Mouse (Mus musculus) CH12.LX (cell line): ENCODE data around the gene Klhl3. TPM values are rescaled to one million over a fixed set of nuclear protein-coding genes. Genes with fewer than 3 reads are reported as not detected.

Experiments
- DNase-seq: peaks from one replicate; pipeline ENCODE4 v3.0.0-alpha.2; 2013; ENCODE audit errors: extremely low read depth
- H3K27ac ChIP-seq: 2 replicates; pipeline ENCODE4 v1.5.1; 2012; ENCODE audit warnings: low read depth, mild to moderate bottlenecking, control low read depth, moderate library complexity; ENCODE audit not compliant: insufficient read depth
- H3K27me3 ChIP-seq: replicated peaks from 2 replicates; pipeline ENCODE3; 2012; ENCODE audit warnings: inconsistent platforms
- H3K36me3 ChIP-seq, 2 experiments: replicated peaks in 1 of 2; 2 replicates each; pipeline versions ENCODE3 to v1.6.1; 2012; ENCODE audit warnings: inconsistent platforms in 1 of 2, low read length in 1 of 2, mild to moderate bottlenecking in 1 of 2, mixed read lengths in 1 of 2, moderate library complexity in 1 of 2; ENCODE audit not compliant: control insufficient read depth in 1 of 2, insufficient read depth in 1 of 2
- H3K4me1 ChIP-seq, 2 experiments: 2 replicates each; pipeline ENCODE4 v1.6.1; 2012; ENCODE audit warnings: inconsistent platforms in 1 of 2, moderate library complexity in 1 of 2; ENCODE audit not compliant: insufficient read depth in 2 of 2, control insufficient read depth in 1 of 2
- H3K4me2 ChIP-seq: 2 replicates; pipeline ENCODE4 v1.6.1; 2012; ENCODE audit warnings: low read depth, mild to moderate bottlenecking, control low read depth; ENCODE audit not compliant: poor library complexity, insufficient read depth, severe bottlenecking
- H3K4me3 ChIP-seq, 3 experiments: fragments of 150-350 bp in 1 of 3; sonication (generic) in 1 of 3; replicated peaks in 1 of 3; 2 replicates each; pipeline versions ENCODE3 to v1.5.1; 2011 to 2012; ENCODE audit warnings: low read depth in 2 of 3, low read length in 2 of 3, mild to moderate bottlenecking in 2 of 3, moderate library complexity in 2 of 3, control low read depth in 1 of 3, improper control_type of control experiment in 1 of 3, inconsistent platforms in 1 of 3, mixed read lengths in 1 of 3; ENCODE audit not compliant: poor library complexity in 1 of 3
- H3K79me2 ChIP-seq: replicated peaks from 2 replicates; pipeline ENCODE4 v1.6.1; 2012; ENCODE audit warnings: mild to moderate bottlenecking, moderate library complexity; ENCODE audit not compliant: control insufficient read depth, poor library complexity, insufficient read depth, severe bottlenecking; ENCODE audit errors: extremely low read depth
- H3K9ac ChIP-seq: 2 replicates; pipeline ENCODE4 v1.6.1; 2012; ENCODE audit warnings: low read depth, mild to moderate bottlenecking, control low read depth, moderate library complexity; ENCODE audit not compliant: insufficient read depth
- H3K9me3 ChIP-seq: replicated peaks from 2 replicates; pipeline ENCODE3; 2012; ENCODE audit warnings: low read length, inconsistent platforms, mixed read lengths
- BHLHE40 ChIP-seq: IDR thresholded peaks from 2 replicates; pipeline ENCODE4 v1.6.1; 2011; ENCODE audit warnings: mild to moderate bottlenecking, low read depth, low read length, improper control_type of control experiment
- CHD2 ChIP-seq: IDR thresholded peaks from 2 replicates; pipeline ENCODE4 v1.6.1; 2011; ENCODE audit warnings: low read length, improper control_type of control experiment
- CTCF ChIP-seq, 2 experiments: IDR thresholded peaks in 1 of 2; conservative IDR thresholded peaks in 1 of 2; 2 replicates each; pipeline ENCODE4 v1.5.1; 2011 to 2012; ENCODE audit warnings: low read depth in 2 of 2, low read length in 2 of 2, improper control_type of control experiment in 1 of 2, inconsistent platforms in 1 of 2, mild to moderate bottlenecking in 1 of 2, moderate library complexity in 1 of 2
- E2F4 ChIP-seq: IDR thresholded peaks from 2 replicates; pipeline ENCODE4 v1.6.1; 2011; ENCODE audit warnings: low read depth, low read length, improper control_type of control experiment; ENCODE audit not compliant: insufficient replicate concordance
- ELF1 ChIP-seq: IDR thresholded peaks from 2 replicates; pipeline ENCODE4 v1.6.1; 2014; ENCODE audit warnings: low read depth, mild to moderate bottlenecking, inconsistent platforms, low read length, improper control_type of control experiment
- EP300 ChIP-seq: IDR thresholded peaks from 2 replicates; pipeline ENCODE4 v1.6.1; 2011; ENCODE audit warnings: low read length, improper control_type of control experiment
- ETS1 ChIP-seq: conservative IDR thresholded peaks from 2 replicates; pipeline ENCODE4 v1.6.1; 2012; ENCODE audit warnings: low read depth, mild to moderate bottlenecking, inconsistent platforms, low read length, improper control_type of control experiment, moderate library complexity
- GABPA ChIP-seq: IDR thresholded peaks from 2 replicates; pipeline ENCODE4 v1.6.1; 2012; ENCODE audit warnings: low read depth, low read length, improper control_type of control experiment, inconsistent platforms; ENCODE audit not compliant: insufficient replicate concordance
- JUN ChIP-seq: IDR thresholded peaks from 2 replicates; pipeline ENCODE4 v1.6.1; 2011; ENCODE audit warnings: low read depth, mild to moderate bottlenecking, low read length, improper control_type of control experiment, moderate library complexity; ENCODE audit not compliant: insufficient read depth
- KAT2A ChIP-seq: IDR thresholded peaks from 2 replicates; pipeline ENCODE4 v1.6.1; 2012; ENCODE audit warnings: low read length, improper control_type of control experiment, inconsistent platforms; ENCODE audit not compliant: insufficient replicate concordance
- MAX ChIP-seq: IDR thresholded peaks from 2 replicates; pipeline ENCODE4 v1.6.1; 2011; ENCODE audit warnings: low read length, improper control_type of control experiment
- MAZ ChIP-seq: IDR thresholded peaks from 2 replicates; pipeline ENCODE4 v1.6.1; 2012; ENCODE audit warnings: low read depth, mild to moderate bottlenecking, inconsistent platforms, low read length, improper control_type of control experiment, moderate library complexity
- MEF2A ChIP-seq: IDR thresholded peaks from 2 replicates; pipeline ENCODE4 v1.6.1; 2014; ENCODE audit warnings: low read depth, mild to moderate bottlenecking, inconsistent platforms, low read length, improper control_type of control experiment, borderline replicate concordance
- MYC ChIP-seq: IDR thresholded peaks from 2 replicates; pipeline ENCODE4 v1.6.1; 2011; ENCODE audit warnings: low read depth, mild to moderate bottlenecking, improper control_type of control experiment, low read length
- NELFE ChIP-seq: IDR thresholded peaks from 2 replicates; pipeline ENCODE4 v1.6.1; 2011; ENCODE audit warnings: low read depth, low read length, improper control_type of control experiment
- NRF1 ChIP-seq: IDR thresholded peaks from 2 replicates; pipeline ENCODE4 v1.6.1; 2014; ENCODE audit warnings: low read depth, mild to moderate bottlenecking, inconsistent platforms, low read length, improper control_type of control experiment, moderate library complexity
- PAX5 ChIP-seq: IDR thresholded peaks from 2 replicates; pipeline ENCODE4 v1.6.1; 2012; ENCODE audit warnings: low read length, inconsistent platforms, mixed read lengths
- POLR2A ChIP-seq: IDR thresholded peaks from 2 replicates; pipeline ENCODE4 v1.6.1; 2011; ENCODE audit warnings: low read depth, mild to moderate bottlenecking, improper control_type of control experiment, low read length
- POLR2AphosphoS2 ChIP-seq: IDR thresholded peaks from 2 replicates; pipeline ENCODE4 v1.6.1; 2011; ENCODE audit warnings: low read depth, low read length, improper control_type of control experiment
- RAD21 ChIP-seq: IDR thresholded peaks from 2 replicates; pipeline ENCODE4 v1.6.1; 2011; ENCODE audit warnings: low read depth, mild to moderate bottlenecking, low read length, improper control_type of control experiment, moderate library complexity
- SIN3A ChIP-seq: IDR thresholded peaks from 2 replicates; pipeline ENCODE4 v1.6.1; 2012; ENCODE audit warnings: low read length, improper control_type of control experiment, inconsistent platforms
- TBP ChIP-seq: conservative IDR thresholded peaks from 2 replicates; pipeline ENCODE4 v1.6.1; 2011; ENCODE audit warnings: low read depth, low read length, improper control_type of control experiment
- TCF12 ChIP-seq: IDR thresholded peaks from 2 replicates; pipeline ENCODE4 v1.6.1; 2014; ENCODE audit warnings: low read depth, mild to moderate bottlenecking, inconsistent platforms, low read length, improper control_type of control experiment
- UBTF ChIP-seq: IDR thresholded peaks from 2 replicates; pipeline ENCODE4 v1.6.1; 2012; ENCODE audit warnings: low read depth, mild to moderate bottlenecking, inconsistent platforms, low read length, improper control_type of control experiment, moderate library complexity
- USF1 ChIP-seq: IDR thresholded peaks from 2 replicates; pipeline ENCODE4 v1.6.1; 2014; ENCODE audit warnings: low read depth, mild to moderate bottlenecking, inconsistent platforms, low read length, improper control_type of control experiment
- ZC3H11A ChIP-seq: IDR thresholded peaks from 2 replicates; pipeline ENCODE4 v1.6.1; 2012; ENCODE audit warnings: low read depth, mild to moderate bottlenecking, inconsistent platforms, low read length, improper control_type of control experiment
- ZKSCAN1 ChIP-seq: IDR thresholded peaks from 2 replicates; pipeline ENCODE4 v1.6.1; 2012; ENCODE audit warnings: low read depth, inconsistent platforms, low read length, improper control_type of control experiment, borderline replicate concordance
- ZMIZ1 ChIP-seq: IDR thresholded peaks from 2 replicates; pipeline ENCODE4 v1.6.1; 2012; ENCODE audit warnings: low read depth, mild to moderate bottlenecking, inconsistent platforms, low read length, improper control_type of control experiment
- ZNF384 ChIP-seq: IDR thresholded peaks from 2 replicates; pipeline ENCODE4 v1.6.1; 2012; ENCODE audit warnings: low read depth, low read length, improper control_type of control experiment, inconsistent platforms
- dilution Hi-C: fragments of 300-500 bp; cut with MboI; formaldehyde crosslinking; loops from 2 replicates; pipeline ENCODE4 v1.14.3; 2020; ENCODE audit warnings: low sequenced_read_pairs; ENCODE audit not compliant: extremely low pct_unique_long_range_greater_than_20kb, extremely low pct_ligation_motif_present
- in situ Hi-C: fragments of 300-500 bp; cut with MboI; formaldehyde crosslinking; loops from 3 replicates; pipeline ENCODE4 v1.14.3; 2019; ENCODE audit warnings: low sequenced_read_pairs, low pct_ligation_motif_present, low pct_unique_long_range_greater_than_20kb, mixed read lengths
- polyA plus RNA-seq: library from polyadenylated mRNA; unstranded; fragments of >175 nt; gene quantifications from 2 replicates; pipeline ENCODE4 v1.2.1, GENCODE M21; 2012; ENCODE audit warnings: low read depth; ENCODE audit not compliant: insufficient read length
- total RNA-seq, 2 experiments: library from RNA; depleted of rRNA; stranded (reverse); fragments of 300-350 nt in 1 of 2; fragments of >200 nt in 1 of 2; gene quantifications; 2 replicates each; pipeline ENCODE4 v1.2.3; 2012 to 2014

The Klhl3 gene
- total and polyA plus RNA-seq, 3 experiments, result not detected

GRCm38 (mm10) chr13:57960254-57960653, 153.1 kb downstream of the Klhl3 start:
- dilution Hi-C loops (no loop called here), in situ Hi-C loops (no loop called here)
- Histone ChIP-seq H3K9ac (no peak overlapping the region), H3K4me3 (no peak overlapping the region), H3K9me3 (peaks cover 74% of the 10 kb centered on the region), H3K4me2 (no peak overlapping the region), H3K27me3 (no peaks in the 10 kb centered on the region), H3K27ac (no peak overlapping the region), H3K4me1 (no peaks in the 10 kb centered on the region), H3K36me3 (no peaks in the 10 kb centered on the region), H3K79me2 (no peaks in the 10 kb centered on the region)
- no peak for DNase-seq
- no peak for TF ChIP-seq NELFE
- TF ChIP-seq E2F4, result no peak
- TF ChIP-seq TCF12, result no peak
- no peak for TF ChIP-seq ETS1
- TF ChIP-seq CTCF (conservative IDR thresholded peaks at IDR 0.05 in 1 of 2, IDR thresholded peaks at IDR 0.05 in 1 of 2; ENCODE audit: low read depth in 2 of 2, low read length in 2 of 2), result no peak
- no peak for TF ChIP-seq GABPA
- TF ChIP-seq POLR2A, result no peak
- no peak for TF ChIP-seq ZC3H11A
- TF ChIP-seq ELF1, result no peak
- no peak for TF ChIP-seq MEF2A
- no peak for TF ChIP-seq POLR2AphosphoS2
- TF ChIP-seq KAT2A, result no peak
- no peak for TF ChIP-seq MAZ
- TF ChIP-seq PAX5, result no peak
- TF ChIP-seq ZNF384, result no peak
- TF ChIP-seq NRF1, result no peak
- TF ChIP-seq JUN, result no peak
- no peak for TF ChIP-seq ZMIZ1
- no peak for TF ChIP-seq ZKSCAN1
- no peak for TF ChIP-seq SIN3A

GRCm38 (mm10) chr13:57959806-57960205, 153.6 kb downstream of the Klhl3 start:
- Histone ChIP-seq H3K79me2 (no peaks in the 10 kb centered on the region), H3K9ac (no peak overlapping the region), H3K27ac (no peak overlapping the region), H3K36me3 (no peaks in the 10 kb centered on the region), H3K4me1 (no peaks in the 10 kb centered on the region), H3K4me2 (no peak overlapping the region), H3K9me3 (peaks cover 72% of the 10 kb centered on the region), H3K27me3 (no peaks in the 10 kb centered on the region), H3K4me3 (no peak overlapping the region)
- in situ Hi-C loops, result no loop called here
- DNase-seq, result no peak
- TF ChIP-seq UBTF (no peak), POLR2AphosphoS2 (no peak), BHLHE40 (no peak), GABPA (no peak), KAT2A (no peak), EP300 (no peak), CHD2 (no peak), NELFE (no peak), MAX (no peak), MYC (no peak), TBP (no peak), MEF2A (no peak), ZC3H11A (no peak), USF1 (no peak), RAD21 (no peak), PAX5 (no peak)
- dilution Hi-C loops, result no loop called here
